Mouse (Mus musculus): ENCODE measurements around the gene Bag6.

DNA sequence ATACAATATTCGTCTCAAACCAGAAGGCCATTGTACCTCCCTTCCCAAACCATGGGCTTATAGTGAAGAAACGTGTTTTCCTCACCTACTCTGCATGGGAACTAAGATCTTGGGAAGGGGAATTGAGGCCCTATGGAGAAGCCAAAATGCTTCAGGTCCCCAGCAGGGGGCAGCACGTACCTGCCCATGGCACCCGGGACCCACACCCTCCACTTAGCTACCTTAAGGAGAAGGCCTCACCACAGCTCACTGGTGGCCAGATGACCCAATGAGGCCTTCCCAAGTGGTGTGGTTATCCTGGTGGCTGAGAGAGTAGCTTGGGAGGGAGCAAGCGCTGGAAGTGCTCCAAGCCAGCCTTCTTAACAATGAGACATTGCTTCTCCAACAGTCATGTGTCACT, 43.5 kb downstream of the Bag6 start:
- TF ChIP-seq USF1 (IDR thresholded peaks at IDR 0.05; ENCODE audit: low read depth): no peak
- no peak for TF ChIP-seq POLR2A (IDR thresholded peaks at IDR 0.05; ENCODE audit: insufficient read length, low read depth)
- no peak for TF ChIP-seq E2F4 (IDR thresholded peaks at IDR 0.05; ENCODE audit: insufficient read depth)

All from myocyte (in vitro differentiated cells).